Mouse (Mus musculus) cerebellum, postnatal 14 days (tissue): Measurements from ENCODE around the gene Disc1.

Experiments used
- DNase-seq, 2 experiments: peaks; one replicate each; pipeline ENCODE4 v3.0.0; 2021; ENCODE audit warnings: mixed read lengths in 2 of 2

Disc1 gene

GRCm38 (mm10) chr8:125226989-125227624 is 173.1 kb downstream of the Disc1 start:
- no peak for DNase-seq

GRCm38 (mm10) chr8:125230526-125231131 is 176.6 kb downstream of the Disc1 start:
- DNase-seq = no peak

GRCm38 (mm10) chr8:125232724-125233123 is 178.7 kb downstream of the Disc1 start:
- DNase-seq = no peak

GRCm38 (mm10) chr8:125235898-125236835 is 182.2 kb downstream of the Disc1 start:
- no peak for DNase-seq

- no peak for DNase-seq
Measured at GRCm38 (mm10) chr8:125240763-125241162, 186.8 kb downstream of the Disc1 start.

GRCm38 (mm10) chr8:125242382-125242781 is 188.4 kb downstream of the Disc1 start:
- peak; percentile 46 to 58 for DNase-seq

- no peak for DNase-seq
Measured at GRCm38 (mm10) chr8:125242921-125243320, 188.9 kb downstream of the Disc1 start.

- no peak for DNase-seq
Measured at GRCm38 (mm10) chr8:125246737-125247292, 192.8 kb downstream of the Disc1 start.

GRCm38 (mm10) chr8:125247349-125247748 is 193.4 kb downstream of the Disc1 start:
- no peak for DNase-seq

GRCm38 (mm10) chr8:125252946-125253345 is 199.0 kb downstream of the Disc1 start:
- no peak for DNase-seq

- no peak for DNase-seq
Measured at GRCm38 (mm10) chr8:125253505-125254180, 199.6 kb downstream of the Disc1 start.

- DNase-seq = peak; percentile 95 to 97
Measured at GRCm38 (mm10) chr8:125254188-125255005, 200.4 kb downstream of the Disc1 start.

- DNase-seq = peak; percentile 61 to 64
Measured at GRCm38 (mm10) chr8:125255006-125255685, 201.2 kb downstream of the Disc1 start.

GRCm38 (mm10) chr8:125257660-125258059 is 203.7 kb downstream of the Disc1 start:
- peak; percentile 47 to 54 for DNase-seq

GRCm38 (mm10) chr8:125258806-125259500 is 205.0 kb downstream of the Disc1 start:
- no peak for DNase-seq

GRCm38 (mm10) chr8:125268181-125268705 is 214.2 kb downstream of the Disc1 start:
- peak; percentile 45 to 59 for DNase-seq

- DNase-seq = no peak
Measured at GRCm38 (mm10) chr8:125270292-125270691, 216.3 kb downstream of the Disc1 start.

- DNase-seq = no peak
Measured at GRCm38 (mm10) chr8:125271357-125271756, 217.4 kb downstream of the Disc1 start.

GRCm38 (mm10) chr8:125272089-125272866 is 218.3 kb downstream of the Disc1 start:
- no peak for DNase-seq
